Mouse (Mus musculus) right cerebral cortex, adult 18-20 months (tissue): ENCODE measurements around the gene Ublcp1.

Source experiments
- DNase-seq: peaks from one replicate; pipeline ENCODE4 v3.0.0; 2022; ENCODE audit warnings: mixed read lengths

The Ublcp1 gene

GRCm38 (mm10) chr11:44414605-44415004 lies 55.7 kb downstream of the Ublcp1 start:
- no peak for DNase-seq

- DNase-seq: no peak
These were observed 56.9 kb downstream of the Ublcp1 start for GRCm38 (mm10) chr11:44413371-44413770.

- no peak for DNase-seq
These were observed 58.0 kb downstream of the Ublcp1 start for GRCm38 (mm10) chr11:44412276-44412675.

GRCm38 (mm10) chr11:44410413-44410812 lies 59.9 kb downstream of the Ublcp1 start:
- DNase-seq: no peak

- no peak for DNase-seq
These were observed 61.7 kb downstream of the Ublcp1 start for GRCm38 (mm10) chr11:44408626-44409025.

GRCm38 (mm10) chr11:44406457-44406856 lies 63.8 kb downstream of the Ublcp1 start:
- no peak for DNase-seq

- no peak for DNase-seq
These were observed 64.3 kb downstream of the Ublcp1 start for GRCm38 (mm10) chr11:44405961-44406360.

- no peak for DNase-seq
These were observed 65.2 kb downstream of the Ublcp1 start for GRCm38 (mm10) chr11:44405113-44405512.
